Mouse (Mus musculus): Measurements from ENCODE around the gene Abca1. TPM values are rescaled to one million over a fixed set of nuclear protein-coding genes. Genes with fewer than 3 reads are reported as not detected.

Gene Abca1
- 1 to 10 TPM; 3.2 to 3.4 TPM for polyA plus RNA-seq (2017; shearing (Covaris generic))

DNA sequence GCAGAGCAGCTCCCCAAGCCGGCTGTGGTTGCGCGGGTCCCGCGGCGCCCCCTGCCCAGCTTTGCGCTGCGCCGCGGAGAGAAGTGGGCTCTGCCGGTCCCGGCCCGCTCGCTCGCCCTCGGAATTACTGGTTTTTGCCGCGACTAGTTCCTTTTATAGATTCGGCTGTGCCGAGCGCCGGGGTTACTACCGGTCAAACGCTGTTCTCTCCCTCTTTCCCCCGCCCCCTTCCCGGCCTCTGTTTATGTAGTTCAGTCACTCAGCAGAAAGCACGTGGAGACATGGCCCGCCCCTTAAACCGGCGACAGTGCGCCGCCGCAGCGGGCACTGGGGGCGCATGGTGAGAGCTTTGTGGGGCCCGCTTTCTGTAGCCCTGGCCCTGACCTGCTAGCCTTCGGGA lies at the start of gene Abca1:
TSS of gene Abca1 (minus strand) at position 129 of the 400 bp plus-strand sequence.
- peak; percentile 90 for ATAC-seq

GRCm38 (mm10) chr4:53204482-53204881 lies 44.8 kb upstream of the Abca1 start:
- no peak for ATAC-seq

DNA sequence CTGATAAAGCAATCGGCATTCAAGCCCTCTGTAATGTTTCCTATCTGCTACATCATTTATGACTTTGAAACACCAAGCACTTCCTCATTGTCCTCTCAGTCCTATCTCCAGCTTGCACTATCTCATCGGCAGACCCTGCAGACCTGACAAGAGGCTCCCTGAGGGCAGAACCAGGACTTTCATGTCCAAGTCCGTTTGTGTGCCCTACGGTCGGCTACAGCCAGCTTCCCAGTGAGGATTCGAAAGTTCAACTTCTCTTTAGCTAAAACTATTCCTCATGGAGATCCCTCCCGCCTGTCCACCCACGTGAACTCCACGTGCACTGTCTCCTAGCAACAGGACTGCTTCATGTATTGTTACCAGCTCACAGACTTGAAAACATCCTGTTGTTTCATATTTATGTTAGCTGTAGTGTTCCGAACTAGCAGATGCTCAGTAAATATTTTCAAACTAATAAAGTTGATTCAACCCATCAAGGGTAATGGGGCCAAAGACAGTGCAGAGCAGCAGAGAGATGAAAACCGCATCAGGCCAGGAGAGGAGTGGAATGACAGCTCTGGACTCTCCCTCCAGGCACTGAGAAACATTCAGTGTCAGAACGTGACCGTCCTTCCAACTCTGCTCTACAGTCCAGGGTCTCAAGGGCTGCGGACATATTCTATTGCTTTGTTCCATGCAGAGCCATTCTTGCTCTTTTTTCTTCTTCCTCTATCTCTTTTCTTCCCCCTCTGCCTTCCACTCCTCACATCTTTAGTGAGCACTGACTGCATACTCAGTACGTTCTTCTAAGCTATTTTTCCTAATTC lies 44.1 kb upstream of the Abca1 start:
- ATAC-seq: no peak

GRCm38 (mm10) chr4:53200276-53200675 lies 40.6 kb upstream of the Abca1 start:
- ATAC-seq: no peak

DNA sequence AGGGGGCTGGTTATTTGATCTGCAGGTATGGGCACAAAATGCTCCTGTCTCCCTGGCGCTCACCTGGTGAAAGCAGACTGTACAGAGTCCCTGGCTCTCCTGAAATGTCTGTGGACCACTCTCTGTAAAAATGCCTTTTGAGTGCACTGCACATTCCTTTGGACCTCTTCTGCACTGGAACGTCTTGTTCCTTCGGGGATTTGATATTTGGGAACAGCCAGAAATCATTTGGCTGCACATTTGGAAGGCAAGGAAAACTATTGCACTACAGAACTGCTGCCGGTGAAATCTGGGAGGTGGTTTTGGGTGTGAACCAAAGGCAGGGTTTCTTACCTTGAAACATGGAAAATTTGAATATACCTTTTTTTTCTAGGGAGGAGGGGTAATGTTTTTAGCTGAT lies 38.1 kb upstream of the Abca1 start:
- ATAC-seq: no peak

DNA sequence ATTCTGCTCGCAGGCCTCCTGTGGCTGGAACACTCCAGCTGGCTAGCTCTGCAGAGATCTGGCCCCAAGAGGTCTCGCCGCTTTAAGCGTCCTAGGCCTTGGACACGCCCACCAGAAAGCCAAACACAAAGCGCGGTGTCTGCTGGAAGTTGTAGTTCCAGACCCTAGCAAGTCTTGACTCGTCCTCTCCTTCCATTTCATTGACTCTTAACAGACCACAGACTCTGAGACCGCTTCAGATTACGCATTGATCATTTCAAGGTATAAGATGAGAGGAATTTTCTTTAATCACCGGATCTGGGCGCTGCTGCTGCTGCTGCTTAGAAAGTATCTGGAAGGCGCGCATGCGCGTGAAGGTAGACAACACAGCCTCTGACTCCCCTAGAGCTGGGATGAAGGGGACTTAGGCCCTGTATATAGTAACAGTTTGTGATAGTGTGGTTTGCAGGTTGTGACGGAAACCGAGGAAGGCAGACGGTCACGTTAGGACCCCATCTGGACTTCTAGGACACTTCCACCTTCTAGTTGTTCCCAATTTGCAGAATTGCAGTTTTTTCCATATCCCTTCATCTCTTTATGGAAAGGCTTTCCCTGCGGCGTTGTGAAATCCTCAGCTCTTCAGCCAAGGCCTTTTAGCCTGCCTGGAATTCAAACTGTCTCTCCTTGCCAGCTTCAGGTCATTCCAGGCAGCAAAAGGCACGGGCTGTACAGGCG lies 36.5 kb upstream of the Abca1 start:
- peak; percentile 97 for ATAC-seq

DNA sequence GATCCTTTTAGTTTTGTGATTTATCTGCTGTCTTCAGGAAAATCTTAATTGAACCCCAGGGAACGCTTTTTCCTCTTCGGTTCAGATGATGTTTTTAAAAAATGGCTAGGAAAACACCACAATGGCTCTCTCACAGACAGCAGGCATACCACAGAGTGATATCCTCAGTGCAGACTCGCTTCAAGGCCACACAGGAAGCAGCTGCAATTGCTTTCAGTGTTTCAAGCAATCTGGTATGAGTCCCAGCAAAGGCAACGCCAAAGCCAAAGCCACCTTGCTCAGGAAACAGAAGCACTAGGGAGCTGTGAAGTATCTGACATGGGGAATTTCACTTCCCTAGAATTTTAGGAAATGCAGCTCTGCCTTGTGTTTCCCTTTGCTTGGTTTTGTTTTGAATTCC lies 27.4 kb upstream of the Abca1 start:
- ATAC-seq: no peak

DNA sequence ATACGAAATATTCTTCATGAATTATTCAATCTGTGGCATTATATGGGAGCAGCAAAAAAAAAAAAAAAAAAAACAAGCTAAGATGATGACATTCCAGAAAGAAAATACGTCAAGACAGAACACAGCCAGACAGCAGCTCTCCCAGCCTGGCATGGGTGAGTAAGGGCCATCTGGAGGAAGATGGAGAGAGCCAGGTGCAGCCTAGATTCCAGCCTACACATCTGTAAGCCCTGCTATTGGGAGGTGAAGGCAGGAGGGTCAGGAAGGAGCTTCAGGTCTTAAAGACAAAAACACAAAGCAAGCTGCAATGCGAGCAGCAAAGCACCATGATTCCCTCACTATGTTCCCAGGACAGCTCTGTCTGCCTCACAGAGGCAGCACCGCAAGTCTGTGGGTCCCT lies 26.9 kb upstream of the Abca1 start:
- no peak for ATAC-seq

DNA sequence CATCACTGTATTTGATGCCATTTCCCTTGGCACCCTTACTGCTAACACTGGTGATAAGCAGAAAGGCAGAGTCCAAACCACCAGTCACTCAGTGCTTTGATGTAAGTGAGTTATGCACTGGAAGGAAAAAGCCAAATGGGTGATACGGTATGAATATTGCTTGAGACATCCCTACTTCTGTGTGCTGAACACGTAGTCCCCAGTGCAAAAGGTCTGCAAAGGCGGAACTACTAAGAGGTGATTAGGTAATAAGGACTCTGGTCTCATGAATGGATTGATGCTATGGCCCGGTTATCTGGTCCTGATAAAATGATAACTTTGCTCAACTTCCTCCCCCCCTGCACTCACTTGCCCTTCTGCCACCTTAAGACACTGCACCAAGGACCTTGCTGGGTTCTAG lies 26.4 kb upstream of the Abca1 start:
- no peak for ATAC-seq

DNA sequence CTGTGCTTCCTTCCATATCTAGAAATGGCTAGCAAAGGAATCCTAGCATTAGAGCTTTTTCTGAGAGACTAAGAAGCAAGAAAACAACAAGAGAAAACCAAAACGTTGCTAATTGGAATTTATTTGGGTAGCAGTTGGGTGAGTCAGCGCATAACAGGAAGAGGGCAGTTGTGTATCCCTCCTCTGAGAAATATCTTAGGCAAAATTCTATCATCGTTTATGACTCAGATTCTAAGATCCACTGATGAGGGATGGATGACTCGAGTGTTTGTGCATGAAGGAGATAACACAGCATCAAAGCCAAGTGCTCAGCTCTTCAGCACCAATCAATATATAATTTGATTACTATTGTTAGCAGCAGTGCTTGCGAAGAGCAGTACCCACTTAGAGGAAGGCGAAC lies 21.8 kb upstream of the Abca1 start:
- ATAC-seq: no peak

GRCm38 (mm10) chr4:53179308-53179820 lies 19.7 kb upstream of the Abca1 start:
- ATAC-seq: no peak

DNA sequence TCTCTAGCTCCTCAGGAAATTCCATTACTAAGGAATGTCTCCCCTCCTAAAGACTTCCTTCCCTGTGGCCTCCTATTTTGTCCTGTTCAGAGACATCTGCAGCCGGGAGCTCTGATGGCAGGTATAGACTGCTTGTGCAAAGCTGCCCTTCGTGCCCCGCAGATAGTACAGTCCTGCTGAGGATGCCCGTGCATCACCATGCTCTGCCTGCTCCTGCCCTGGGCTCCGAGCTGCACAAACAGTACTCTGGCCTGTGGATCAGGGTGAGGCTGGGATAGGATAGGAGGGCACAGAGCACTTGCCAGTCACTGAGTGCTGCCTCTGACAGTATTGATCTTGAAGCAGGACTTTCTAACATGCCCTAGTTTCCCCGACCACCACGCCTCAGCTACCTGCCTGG lies 18.8 kb upstream of the Abca1 start:
- no peak for ATAC-seq

DNA sequence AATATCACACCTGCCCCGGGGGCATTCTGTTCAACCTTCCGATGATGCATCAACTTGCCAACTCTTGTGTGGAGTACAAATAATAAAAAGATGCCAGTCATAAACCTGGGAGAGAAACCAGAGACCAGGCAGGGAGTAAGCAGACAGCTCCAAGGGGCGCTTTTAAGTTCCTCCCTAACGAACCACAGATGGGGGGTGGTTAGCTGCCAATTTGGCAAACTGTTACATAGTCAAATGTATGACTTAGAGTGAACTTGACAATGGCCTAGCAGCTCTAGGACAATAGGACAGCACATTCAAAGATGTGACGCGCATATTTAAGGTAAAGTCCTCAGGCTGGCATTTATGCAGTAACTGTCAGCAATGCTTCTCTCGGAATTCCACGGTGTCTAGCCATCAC lies 18.0 kb upstream of the Abca1 start:
- ATAC-seq: no peak

DNA sequence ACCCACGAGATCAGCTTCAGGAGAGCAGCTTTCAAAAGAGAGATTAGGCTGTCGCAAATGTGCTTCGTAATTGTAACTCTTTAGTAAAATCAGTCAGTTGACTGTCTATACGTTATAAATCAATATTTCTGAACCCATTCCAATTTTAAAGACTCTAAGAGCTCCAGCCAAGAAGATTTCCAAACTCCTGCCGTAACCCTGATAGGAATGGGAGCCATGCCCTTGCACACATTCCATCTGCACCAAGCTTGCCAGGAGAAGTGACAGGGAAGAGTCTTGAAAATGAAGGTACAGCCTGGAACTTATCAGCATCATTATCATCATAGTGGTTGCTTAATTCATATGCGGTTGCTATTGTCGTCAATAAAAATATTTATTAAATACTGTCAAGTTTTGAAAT lies 15.2 kb upstream of the Abca1 start:
- ATAC-seq: no peak

DNA sequence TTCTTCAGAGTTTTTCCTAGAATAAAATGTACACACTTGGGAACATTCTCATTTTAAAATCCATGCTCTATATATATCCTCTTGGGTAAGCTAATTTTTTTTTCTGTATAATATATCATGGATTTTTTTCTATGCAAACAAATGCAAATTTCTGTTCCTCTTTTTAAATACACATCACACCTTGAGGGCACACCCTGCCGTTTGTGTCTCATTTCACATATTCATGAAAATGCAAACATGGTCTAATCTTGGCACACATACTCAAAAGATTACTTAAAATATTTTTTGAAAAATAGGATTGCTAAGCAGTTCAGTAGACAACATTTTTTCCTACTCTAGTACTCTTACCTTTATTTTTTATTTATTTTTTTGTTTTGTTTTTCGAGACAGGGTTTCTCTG lies 10.7 kb upstream of the Abca1 start:
- ATAC-seq: no peak

GRCm38 (mm10) chr4:53165231-53165630 lies 5.5 kb upstream of the Abca1 start:
- ATAC-seq: no peak

DNA sequence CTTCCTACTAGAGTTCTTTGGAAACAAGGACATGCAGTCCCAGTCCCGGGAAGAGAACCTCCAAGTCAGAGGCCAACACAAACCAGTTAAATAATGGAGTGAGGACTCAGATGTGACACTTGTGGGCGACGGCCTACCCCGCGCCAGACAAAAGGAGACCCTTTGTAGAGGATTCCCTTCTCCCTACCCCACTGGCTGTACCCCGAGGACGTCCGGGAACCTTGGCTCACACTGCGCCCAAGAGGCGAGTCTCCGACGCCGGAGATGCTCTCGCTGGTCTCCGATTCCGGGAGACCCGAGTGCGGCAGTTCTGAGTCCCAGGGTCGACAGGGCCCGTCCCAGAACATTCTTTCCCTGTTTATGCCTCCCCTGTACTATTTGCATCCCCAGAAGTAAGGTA lies 519 bp downstream of the Abca1 start:
- peak; percentile 16 for ATAC-seq

- ATAC-seq: peak; percentile 74
These were observed 1.1 kb downstream of the Abca1 start for GRCm38 (mm10) chr4:53158634-53159033.

DNA sequence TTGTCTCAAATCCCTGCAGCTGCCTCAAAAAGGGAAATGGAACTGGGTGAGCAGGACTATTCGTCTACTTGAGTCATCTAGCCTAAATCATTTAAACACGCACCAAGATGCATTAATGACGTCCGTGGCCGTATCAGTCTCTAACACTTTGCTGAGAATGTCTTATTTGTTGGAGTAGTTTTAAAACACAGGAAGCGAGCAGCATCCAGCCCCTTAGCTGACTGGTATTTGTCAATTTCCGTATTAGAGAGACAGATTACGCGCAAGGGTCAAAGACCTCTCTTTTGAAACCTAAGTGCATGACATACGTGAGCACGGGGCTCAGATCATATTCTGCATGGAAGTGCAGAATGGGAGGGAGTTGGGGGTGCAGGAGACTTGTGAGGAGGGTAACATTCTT lies 4.2 kb downstream of the Abca1 start:
- no peak for ATAC-seq

DNA sequence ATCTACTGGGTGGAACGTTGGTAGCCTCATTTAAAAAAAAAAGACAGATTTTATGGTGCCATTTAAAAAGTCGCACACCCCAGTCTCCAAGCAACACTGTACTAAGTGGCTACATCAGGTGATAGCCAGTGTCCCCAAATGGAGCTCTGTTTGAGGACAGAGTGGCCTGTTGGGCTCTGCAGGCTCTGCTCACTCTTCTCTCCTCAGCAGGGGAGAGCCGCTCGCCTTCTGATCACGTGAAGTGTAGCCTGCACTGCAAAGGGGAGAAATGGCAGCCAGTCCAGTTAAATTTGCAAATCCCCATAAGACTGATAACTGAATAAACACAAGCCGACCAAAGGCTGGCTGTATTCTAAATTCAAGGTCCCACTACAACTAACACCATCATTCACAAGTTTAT lies 6.0 kb downstream of the Abca1 start:
- ATAC-seq: no peak

DNA sequence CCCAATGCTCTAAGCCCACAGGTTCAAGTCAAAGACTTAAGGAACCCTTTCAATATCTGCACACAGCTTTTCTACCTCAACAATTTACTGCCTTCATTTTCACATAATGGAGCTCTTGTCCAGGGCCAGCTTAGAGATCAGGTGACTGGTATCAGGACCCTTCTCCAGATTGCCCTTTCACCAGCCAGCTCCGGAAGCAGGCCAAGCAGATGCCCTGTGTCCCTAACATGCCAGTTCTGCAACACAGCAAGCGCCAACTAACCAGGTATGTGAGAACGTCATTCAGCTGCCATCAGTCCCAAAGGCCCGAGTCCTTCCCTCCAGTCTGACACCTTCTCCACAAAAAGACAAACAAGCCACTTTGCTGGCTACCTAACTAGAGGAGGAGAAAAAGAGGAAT lies 6.6 kb downstream of the Abca1 start:
- ATAC-seq: no peak

GRCm38 (mm10) chr4:53152655-53153054 lies 7.0 kb downstream of the Abca1 start:
- no peak for ATAC-seq

DNA sequence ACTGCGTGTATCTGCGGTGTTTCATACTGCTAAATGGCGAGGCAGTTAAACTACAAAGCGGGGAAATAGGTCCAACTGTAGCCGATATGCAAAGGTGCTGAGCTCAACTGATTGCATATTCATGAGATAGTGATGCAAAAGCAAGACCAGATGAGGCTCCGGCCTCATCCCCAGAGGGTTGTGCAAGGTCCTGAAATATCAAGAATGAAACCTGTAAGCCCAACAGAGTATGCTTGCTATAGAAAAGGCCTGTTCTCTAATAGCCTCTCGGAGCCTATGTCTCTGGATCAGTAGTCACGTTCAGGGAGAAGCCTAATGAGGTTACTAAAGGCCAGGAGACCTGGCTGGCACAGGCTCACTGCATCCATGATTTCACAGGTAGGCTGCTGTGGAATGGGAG lies 9.2 kb downstream of the Abca1 start:
- ATAC-seq: no peak

DNA sequence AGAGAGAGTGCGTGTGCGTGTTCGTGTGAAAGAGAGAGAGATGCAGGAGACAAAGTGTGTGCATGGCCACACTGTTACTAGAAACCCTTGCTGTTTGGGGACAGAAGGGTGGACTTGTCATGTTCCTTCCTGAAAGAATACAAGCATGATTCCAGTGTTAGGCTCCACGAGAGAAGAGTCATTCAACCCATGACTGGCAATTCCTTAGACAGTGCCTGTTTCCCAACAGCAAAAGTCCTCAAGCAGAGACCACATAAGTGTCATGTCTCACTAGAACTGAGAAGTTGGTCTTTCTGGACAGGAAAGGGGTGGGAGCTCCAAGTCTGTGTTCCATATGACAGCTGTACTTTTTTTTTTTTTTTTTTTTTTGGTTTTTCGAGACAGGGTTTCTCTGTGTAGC lies 10.1 kb downstream of the Abca1 start:
- ATAC-seq: no peak
